Mouse (Mus musculus): ENCODE measurements around the gene Upk3b. TPM values are rescaled to one million over a fixed set of nuclear protein-coding genes. Genes with fewer than 3 reads are reported as not detected.
"Not testable (repeated sequence)": the region's sequence is repeated elsewhere in the genome, so short reads cannot be mapped to it uniquely, and the experiment has no call there.

The Upk3b gene
- polyA plus RNA-seq, 1 experiment from 2014 or later, result 78.3 TPM

DNA sequence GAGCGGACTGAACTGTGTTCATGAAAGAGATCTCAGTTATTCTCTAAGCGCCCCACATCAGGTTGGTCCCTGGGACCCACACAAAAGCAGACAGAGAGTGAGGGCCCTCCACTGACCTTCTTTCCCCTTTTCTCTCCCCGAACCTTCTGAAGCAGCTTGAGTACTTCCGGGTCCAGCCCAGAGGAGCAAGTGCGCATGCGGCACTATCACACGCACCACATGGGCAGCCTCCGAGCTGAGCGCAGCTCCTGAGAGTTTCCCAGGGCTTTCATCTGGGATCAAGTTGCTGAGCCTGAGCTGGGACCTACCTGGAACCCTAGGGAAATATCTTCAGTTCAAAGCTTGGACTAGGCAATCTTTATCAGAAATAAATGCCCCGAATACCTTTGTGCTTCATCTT, 25.6 kb downstream of the Upk3b start:
- no peaks in the 10 kb centered on the region for H3K9me3 ChIP-seq
- DNase-seq (ENCODE audit: low spot score), result no peak
- H3K27ac ChIP-seq, result no peak overlapping the region
- peaks cover 36% of the 10 kb centered on the region for H3K27me3 ChIP-seq (ENCODE audit: insufficient read depth, poor library complexity, severe bottlenecking)
- WGBS, result 87% methylated on average over 10 of the region's 10 CpGs
- no peaks in the 10 kb centered on the region for H3K36me3 ChIP-seq
- no peak overlapping the region for H3K4me3 ChIP-seq
- no peaks in the 10 kb centered on the region for H3K4me1 ChIP-seq

DNA sequence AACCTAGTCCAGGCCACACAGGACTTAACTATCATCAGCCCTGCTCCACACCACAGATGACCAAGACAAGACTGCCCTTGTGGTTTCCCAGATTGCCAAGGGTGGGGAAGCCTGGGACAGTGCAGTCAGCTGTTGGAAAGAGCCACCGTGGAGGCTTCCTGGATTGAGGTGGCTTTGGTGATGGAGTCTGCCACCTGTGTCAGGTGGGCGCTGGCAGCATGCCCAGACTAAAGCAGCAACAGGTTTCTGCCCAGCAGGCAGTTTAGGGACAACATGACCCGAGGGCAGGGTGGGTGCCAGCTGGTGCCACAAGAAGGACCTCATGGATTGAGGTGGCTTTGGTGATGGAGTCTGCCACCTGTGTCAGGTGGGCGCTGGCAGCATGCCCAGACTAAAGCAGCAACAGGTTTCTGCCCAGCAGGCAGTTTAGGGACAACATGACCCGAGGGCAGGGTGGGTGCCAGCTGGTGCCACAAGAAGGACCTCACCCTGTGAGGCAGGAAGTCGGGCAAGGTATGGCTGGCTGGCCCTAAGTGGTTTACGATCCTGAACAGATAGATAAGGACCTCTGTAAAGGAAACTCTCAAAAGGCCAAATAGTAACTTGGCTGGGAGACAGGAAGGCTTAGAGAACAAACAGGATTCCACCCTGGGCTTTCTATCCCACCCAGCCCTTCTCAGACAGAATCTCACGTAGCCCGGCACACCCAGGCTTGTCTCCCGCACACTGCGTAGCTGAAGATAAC, 28.3 kb downstream of the Upk3b start:
- not testable (repeated sequence) for H3K9me3 ChIP-seq; H3K27ac ChIP-seq; H3K36me3 ChIP-seq; DNase-seq (ENCODE audit: low spot score); H3K4me3 ChIP-seq; H3K4me1 ChIP-seq
- 67% methylated on average over 11 of the region's 11 CpGs for WGBS
- peaks cover 15% of the 10 kb centered on the region for H3K27me3 ChIP-seq (ENCODE audit: insufficient read depth, poor library complexity, severe bottlenecking)

DNA sequence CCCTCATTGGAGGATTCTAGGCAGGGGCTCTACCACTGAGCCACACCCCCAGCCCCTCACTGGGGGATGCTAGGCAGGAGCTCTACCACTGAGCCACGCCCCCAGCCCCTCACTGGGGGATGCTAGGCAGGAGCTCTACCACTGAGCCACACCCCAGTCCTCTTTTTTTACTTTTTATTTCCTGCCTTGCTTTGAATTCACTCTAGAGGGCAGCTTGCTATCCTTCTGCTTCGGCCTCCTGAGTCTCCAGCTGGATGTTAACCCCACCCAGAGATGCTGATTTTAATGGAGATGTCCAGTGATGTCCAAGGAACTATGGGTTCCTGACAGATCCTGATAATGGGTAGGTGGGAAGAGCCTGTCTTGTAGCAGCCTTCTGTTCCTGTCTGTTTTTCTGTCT, 31.1 kb downstream of the Upk3b start:
- Histone ChIP-seq H3K27me3 (ENCODE audit: insufficient read depth, poor library complexity, severe bottlenecking) (peaks cover 11% of the 10 kb centered on the region), H3K36me3 (no peaks in the 10 kb centered on the region), H3K4me3 (no peak overlapping the region), H3K27ac (no peak overlapping the region), H3K4me1 (no peaks in the 10 kb centered on the region), H3K9me3 (no peaks in the 10 kb centered on the region)
- no peak for DNase-seq (ENCODE audit: low spot score)
- 60% methylated on average over 2 of the region's 2 CpGs for WGBS

GRCm38 (mm10) chr5:136073051-136073450, 34.8 kb downstream of the Upk3b start:
- H3K4me3 ChIP-seq, result no peak overlapping the region
- no peaks in the 10 kb centered on the region for H3K36me3 ChIP-seq
- 62% methylated on average over 6 of the region's 6 CpGs for WGBS
- H3K27me3 ChIP-seq (ENCODE audit: insufficient read depth, poor library complexity, severe bottlenecking), result peaks cover 5% of the 10 kb centered on the region; the same call in 1 of the 2 replicates
- no peaks in the 10 kb centered on the region for H3K9me3 ChIP-seq
- no peak for DNase-seq (ENCODE audit: low spot score)
- no peaks in the 10 kb centered on the region for H3K4me1 ChIP-seq
- no peak overlapping the region for H3K27ac ChIP-seq

- DNase-seq (ENCODE audit: low spot score), result no peak
- H3K4me3 ChIP-seq, result no peak overlapping the region
- no peaks in the 10 kb centered on the region for H3K36me3 ChIP-seq
- WGBS, result 60% methylated on average over 11 of the region's 11 CpGs
- H3K27me3 ChIP-seq (ENCODE audit: insufficient read depth, poor library complexity, severe bottlenecking), result peaks cover 5% of the 10 kb centered on the region; the same call in 1 of the 2 replicates
- no peak overlapping the region for H3K27ac ChIP-seq
- H3K4me1 ChIP-seq, result no peaks in the 10 kb centered on the region
- no peaks in the 10 kb centered on the region for H3K9me3 ChIP-seq
Observed at GRCm38 (mm10) chr5:136073526-136073925, 35.2 kb downstream of the Upk3b start.

DNA sequence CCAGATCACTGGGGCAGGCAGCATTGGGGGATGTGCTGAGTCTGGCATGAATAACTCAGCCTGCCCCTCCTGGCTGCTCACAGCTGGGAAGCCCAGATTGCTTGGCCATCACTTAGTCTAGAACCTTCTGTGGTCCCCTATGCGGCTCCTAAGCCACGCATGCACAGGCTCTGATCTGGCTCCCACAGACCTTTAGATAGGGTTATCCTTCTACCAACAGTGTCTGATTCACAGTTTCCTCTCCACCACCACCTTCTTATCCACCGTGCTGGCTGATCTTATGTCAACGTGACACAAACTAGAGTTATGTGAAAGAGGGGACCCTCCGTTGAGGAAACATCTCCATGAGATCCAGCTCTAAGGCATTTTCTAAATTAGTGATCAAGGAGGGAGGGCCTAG, 36.8 kb downstream of the Upk3b start:
- no peaks in the 10 kb centered on the region for H3K4me1 ChIP-seq
- H3K27ac ChIP-seq, result no peak overlapping the region
- 68% methylated on average over 5 of the region's 5 CpGs for WGBS

DNA sequence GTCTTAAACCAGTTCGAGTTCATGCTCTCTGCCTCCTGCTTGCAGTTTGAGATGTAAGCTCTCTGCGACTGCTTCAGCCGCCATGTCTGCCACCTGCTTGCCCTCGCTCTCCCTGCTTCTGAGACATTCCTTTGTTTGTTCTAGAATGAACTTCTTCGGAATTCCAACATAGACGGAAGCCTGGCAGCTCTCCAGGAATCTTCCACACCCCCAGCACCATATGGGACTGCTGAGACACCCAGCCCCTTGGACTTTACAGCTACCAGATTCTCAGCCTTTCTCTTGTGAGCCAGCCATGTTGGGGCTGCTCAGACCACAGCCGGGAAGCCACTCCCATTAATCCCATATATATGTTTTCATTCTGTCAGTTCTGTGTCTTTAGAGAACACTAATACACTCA, 38.0 kb downstream of the Upk3b start:
- 58% methylated on average over 7 of the region's 7 CpGs for WGBS
- no peak for DNase-seq (ENCODE audit: low spot score)
- H3K36me3 ChIP-seq, result no peaks in the 10 kb centered on the region
- H3K27ac ChIP-seq, result no peak overlapping the region
- H3K4me3 ChIP-seq, result no peak overlapping the region
- peaks cover 3% of the 10 kb centered on the region for H3K27me3 ChIP-seq (ENCODE audit: insufficient read depth, poor library complexity, severe bottlenecking)
- no peaks in the 10 kb centered on the region for H3K4me1 ChIP-seq
- H3K9me3 ChIP-seq, result no peaks in the 10 kb centered on the region

More for the DNA sequence above, 36.8 kb downstream of the Upk3b start:
- Histone ChIP-seq H3K4me3 (no peak overlapping the region), H3K9me3 (no peaks in the 10 kb centered on the region), H3K27me3 (ENCODE audit: insufficient read depth, poor library complexity, severe bottlenecking) (peaks cover 5% of the 10 kb centered on the region; the same call in 1 of the 2 replicates), H3K36me3 (no peaks in the 10 kb centered on the region)
- DNase-seq (ENCODE audit: low spot score), result no peak

- no peaks in the 10 kb centered on the region for H3K36me3 ChIP-seq
- WGBS, result 83% methylated on average over 9 of the region's 9 CpGs
- H3K4me1 ChIP-seq, result no peaks in the 10 kb centered on the region
- H3K4me3 ChIP-seq, result no peak overlapping the region
- no peaks in the 10 kb centered on the region; the same call in 1 of the 2 replicates for H3K27me3 ChIP-seq (ENCODE audit: insufficient read depth, poor library complexity, severe bottlenecking)
- H3K27ac ChIP-seq, result no peak overlapping the region
- DNase-seq (ENCODE audit: low spot score), result no peak
- H3K9me3 ChIP-seq, result no peaks in the 10 kb centered on the region
Observed at GRCm38 (mm10) chr5:136077001-136077550, 38.8 kb downstream of the Upk3b start.

- no peaks in the 10 kb centered on the region; the same call in 1 of the 2 replicates for H3K27me3 ChIP-seq (ENCODE audit: insufficient read depth, poor library complexity, severe bottlenecking)
- no peaks in the 10 kb centered on the region for H3K36me3 ChIP-seq
- H3K4me3 ChIP-seq, result no peak overlapping the region
- DNase-seq (ENCODE audit: low spot score), result no peak
- H3K9me3 ChIP-seq, result no peaks in the 10 kb centered on the region
- no peaks in the 10 kb centered on the region for H3K4me1 ChIP-seq
- no peak overlapping the region for H3K27ac ChIP-seq
- 91% methylated on average over 5 of the region's 5 CpGs for WGBS
Observed at GRCm38 (mm10) chr5:136078136-136078535, 39.8 kb downstream of the Upk3b start.

GRCm38 (mm10) chr5:136082345-136082744, 44.0 kb downstream of the Upk3b start:
- WGBS, result 69% methylated on average over 4 of the region's 4 CpGs
- Histone ChIP-seq H3K4me1 (peaks cover 23% of the 10 kb centered on the region), H3K36me3 (no peaks in the 10 kb centered on the region), H3K4me3 (no peak overlapping the region), H3K9me3 (no peaks in the 10 kb centered on the region), H3K27ac (no peak overlapping the region), H3K27me3 (ENCODE audit: insufficient read depth, poor library complexity, severe bottlenecking) (peaks cover 35% of the 10 kb centered on the region)
- DNase-seq (ENCODE audit: low spot score), result no peak

- Histone ChIP-seq H3K36me3 (no peaks in the 10 kb centered on the region), H3K27me3 (ENCODE audit: insufficient read depth, poor library complexity, severe bottlenecking) (peaks cover 40% of the 10 kb centered on the region), H3K9me3 (no peaks in the 10 kb centered on the region), H3K4me3 (peak within 1 kb of the TSS; percentile 69), H3K27ac (peak within 1 kb of the TSS; percentile 54; the same call in 1 of the 2 replicates), H3K4me1 (peaks cover 27% of the 10 kb centered on the region)
- 0% methylated on average over 23 of the region's 28 CpGs for WGBS
- peak; percentile 96 for DNase-seq (ENCODE audit: low spot score)
Observed at GRCm38 (mm10) chr5:136083669-136084107, 45.4 kb downstream of the Upk3b start, which contains the start of gene Rasa4. Gene Rasa4, plus strand, starts transcription at chr5:136083916.

GRCm38 (mm10) chr5:136084144-136084881, 46.0 kb downstream of the Upk3b start:
- 1% methylated on average over 23 of the region's 23 CpGs for WGBS
- Histone ChIP-seq H3K36me3 (no peaks in the 10 kb centered on the region), H3K27me3 (ENCODE audit: insufficient read depth, poor library complexity, severe bottlenecking) (peaks cover 46% of the 10 kb centered on the region), H3K9me3 (no peaks in the 10 kb centered on the region), H3K4me3 (peak overlapping the region; percentile 69), H3K27ac (peak overlapping the region; percentile 54; the same call in 1 of the 2 replicates), H3K4me1 (peaks cover 33% of the 10 kb centered on the region)
- DNase-seq (ENCODE audit: low spot score), result no peak

Data from heart, embryonic 10.5 days (tissue).